Mouse (Mus musculus) liver (tissue): Measurements from ENCODE around the gene Nipal1.

Experiments used
- DNase-seq: peaks from one replicate; pipeline ENCODE4 v3.0.0-alpha.2; 2020; ENCODE audit warnings: mixed read lengths

The Nipal1 gene

GRCm38 (mm10) chr5:72647418-72647907, at the start of gene Nipal1:
Gene Nipal1 (plus strand): TSS chr5:72647795.
- DNase-seq, result peak; percentile 78

GRCm38 (mm10) chr5:72601006-72601405, 46.6 kb upstream of the Nipal1 start:
- peak; percentile 61 for DNase-seq

GRCm38 (mm10) chr5:72603138-72603537, 44.5 kb upstream of the Nipal1 start:
- DNase-seq, result no peak

GRCm38 (mm10) chr5:72617413-72617812, 30.2 kb upstream of the Nipal1 start:
- no peak for DNase-seq

- no peak for DNase-seq
Measured at GRCm38 (mm10) chr5:72621022-72621421, 26.6 kb upstream of the Nipal1 start.

- DNase-seq, result no peak
Measured at GRCm38 (mm10) chr5:72630026-72630425, 17.6 kb upstream of the Nipal1 start.

- DNase-seq, result peak; percentile 8
Measured at GRCm38 (mm10) chr5:72634791-72635271, 12.8 kb upstream of the Nipal1 start.

GRCm38 (mm10) chr5:72636122-72636521, 11.5 kb upstream of the Nipal1 start:
- DNase-seq, result no peak

- DNase-seq, result no peak
Measured at GRCm38 (mm10) chr5:72636576-72636975, 11.0 kb upstream of the Nipal1 start.

GRCm38 (mm10) chr5:72640072-72640471, 7.5 kb upstream of the Nipal1 start:
- no peak for DNase-seq

- no peak for DNase-seq
Measured at GRCm38 (mm10) chr5:72643655-72644054, 3.9 kb upstream of the Nipal1 start.

- no peak for DNase-seq
Measured at GRCm38 (mm10) chr5:72644175-72644574, 3.4 kb upstream of the Nipal1 start, which contains the start of gene Cnga1. Gene Cnga1 (minus strand): TSS chr5:72644275.

GRCm38 (mm10) chr5:72646131-72646530, 1.5 kb upstream of the Nipal1 start:
- DNase-seq, result no peak

GRCm38 (mm10) chr5:72646996-72647395, 599 bp upstream of the Nipal1 start:
- no peak for DNase-seq

GRCm38 (mm10) chr5:72647958-72648595, 482 bp downstream of the Nipal1 start:
- DNase-seq, result no peak

- DNase-seq, result no peak
Measured at GRCm38 (mm10) chr5:72648987-72649735, 1.6 kb downstream of the Nipal1 start.

- no peak for DNase-seq
Measured at GRCm38 (mm10) chr5:72653068-72653674, 5.6 kb downstream of the Nipal1 start.

- no peak for DNase-seq
Measured at GRCm38 (mm10) chr5:72656270-72656791, 8.7 kb downstream of the Nipal1 start.

- DNase-seq, result no peak
Measured at GRCm38 (mm10) chr5:72658375-72658774, 10.8 kb downstream of the Nipal1 start.

GRCm38 (mm10) chr5:72661051-72661781, 13.6 kb downstream of the Nipal1 start:
- DNase-seq, result no peak

GRCm38 (mm10) chr5:72664126-72664525, 16.5 kb downstream of the Nipal1 start:
- no peak for DNase-seq

GRCm38 (mm10) chr5:72664854-72665253, 17.3 kb downstream of the Nipal1 start:
- DNase-seq, result peak; percentile 21

GRCm38 (mm10) chr5:72665281-72665680, 17.7 kb downstream of the Nipal1 start:
- DNase-seq, result peak; percentile 49
